Mouse (Mus musculus): ENCODE data around the gene Inpp5k. TPM values are rescaled to one million over a fixed set of nuclear protein-coding genes. Genes with fewer than 3 reads are reported as not detected.
A peak's percentile ranks its signal among the peaks of the same experiment; 100 is the strongest.

The Inpp5k gene
- polyA plus RNA-seq, 1 experiment from 2014 or later, result 26.2 TPM

DNA sequence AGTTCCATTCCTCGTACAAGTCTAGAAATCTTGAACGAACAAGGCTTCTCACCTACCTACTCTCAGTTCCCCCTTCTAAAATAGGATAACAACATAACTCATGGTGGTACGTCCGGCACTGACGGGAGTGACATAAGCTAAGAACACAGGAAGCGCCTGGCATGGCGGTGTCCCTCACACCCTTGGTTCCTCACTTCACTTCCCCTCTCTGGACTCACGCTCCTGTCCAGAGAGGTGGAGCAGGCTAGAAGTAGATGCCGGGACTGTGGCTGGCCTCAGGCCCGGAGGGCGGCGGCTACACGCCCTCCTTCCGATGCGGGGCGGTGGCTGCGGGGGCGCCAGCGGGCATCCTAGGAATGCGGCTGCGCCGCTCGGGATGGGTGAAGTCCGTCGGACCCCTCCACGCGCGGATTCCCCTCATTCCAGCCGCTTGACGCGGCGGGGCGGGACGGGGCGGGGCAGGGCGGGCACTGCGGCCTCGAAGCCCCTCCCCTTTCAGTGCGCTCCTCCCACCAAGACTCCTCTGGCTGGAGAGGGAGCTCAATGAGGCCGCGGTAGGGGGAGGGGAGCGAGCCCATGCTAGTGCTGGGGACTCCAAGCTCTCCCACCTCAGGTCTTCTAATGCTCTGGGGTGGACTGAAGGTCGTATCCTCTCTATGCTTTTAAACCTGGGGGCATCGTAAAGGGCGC, 23.1 kb downstream of the Inpp5k start:
- H3K4me3 ChIP-seq (ENCODE audit: low read depth, low read length), result peak overlapping the region; percentile 35
- no peak overlapping the region for H3K27ac ChIP-seq (ENCODE audit: low read depth, low read length)
- H3K36me3 ChIP-seq (ENCODE audit: control insufficient read depth, insufficient read depth, low read length), result no peaks in the 10 kb centered on the region
- DNase-seq (ENCODE audit: low spot score), result peak; percentile 88
- peaks cover 20% of the 10 kb centered on the region for H3K4me1 ChIP-seq (ENCODE audit: control insufficient read depth, insufficient read depth, low read length)
- peak; percentile 64; the same call in 1 of the 2 replicates for ATAC-seq (ENCODE audit: insufficient read depth, low FRiP score, low TSS enrichment)
- peaks cover 18% of the 10 kb centered on the region for H3K27me3 ChIP-seq (ENCODE audit: control insufficient read depth, insufficient read depth, low read length)
- H3K4me2 ChIP-seq (ENCODE audit: low read depth), result peak overlapping the region; percentile 60
- peak overlapping the region; percentile 44 for H3K9ac ChIP-seq (ENCODE audit: low read length)
- WGBS, result 2% methylated on average over 44 of the region's 45 CpGs
- no peaks in the 10 kb centered on the region for H3K9me3 ChIP-seq (ENCODE audit: control insufficient read depth, low read length)

DNA sequence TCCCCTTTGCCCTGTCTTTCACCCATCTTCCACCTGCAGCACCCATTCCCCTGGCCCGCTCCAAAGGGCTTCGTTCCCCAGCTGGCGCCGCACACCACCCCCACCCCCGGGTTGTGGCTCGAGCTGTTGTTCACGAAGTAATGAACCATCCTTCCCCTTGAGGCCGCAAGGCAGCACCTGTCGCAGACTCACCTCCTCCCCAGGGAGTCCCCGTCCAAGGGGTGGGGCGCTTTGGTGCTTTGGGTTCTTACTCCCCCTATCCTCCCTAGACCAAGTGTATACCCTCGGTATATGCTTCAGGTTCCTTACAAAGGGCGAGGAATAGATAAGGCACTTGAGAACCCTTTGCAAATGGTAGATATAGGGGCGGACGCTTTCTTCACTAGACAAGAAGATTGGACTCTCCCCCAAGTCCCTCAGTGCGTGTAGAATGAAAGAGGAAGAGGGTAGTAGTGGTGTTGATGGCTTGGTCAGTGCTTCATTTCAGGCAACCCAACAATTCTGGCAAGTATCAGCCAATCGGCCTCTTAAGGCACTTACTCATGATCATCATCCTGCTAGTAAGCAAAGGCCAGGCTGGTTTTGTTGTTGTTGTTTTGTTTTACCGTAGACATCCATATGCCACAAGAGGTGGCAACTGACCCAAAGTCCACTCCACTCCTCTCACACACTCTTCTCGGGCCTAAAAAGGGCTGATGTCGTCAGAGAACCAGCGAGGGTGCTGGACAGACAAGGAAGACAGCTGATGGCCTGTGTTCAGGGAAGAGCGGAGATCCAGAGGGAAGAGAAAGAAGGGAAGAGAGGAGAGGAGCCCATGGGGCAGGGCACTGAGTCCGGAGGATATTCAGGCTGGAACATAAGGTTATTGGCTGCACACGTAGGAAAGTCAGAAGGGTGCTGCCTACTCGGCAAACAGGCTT, 23.9 kb downstream of the Inpp5k start:
- Histone ChIP-seq H3K27ac (ENCODE audit: low read depth, low read length) (no peak overlapping the region), H3K4me2 (ENCODE audit: low read depth) (peak overlapping the region; percentile 60), H3K27me3 (ENCODE audit: control insufficient read depth, insufficient read depth, low read length) (peaks cover 18% of the 10 kb centered on the region), H3K9me3 (ENCODE audit: control insufficient read depth, low read length) (no peaks in the 10 kb centered on the region), H3K4me1 (ENCODE audit: control insufficient read depth, insufficient read depth, low read length) (peaks cover 20% of the 10 kb centered on the region), H3K4me3 (ENCODE audit: low read depth, low read length) (peak overlapping the region; percentile 35), H3K9ac (ENCODE audit: low read length) (peak overlapping the region; percentile 3), H3K36me3 (ENCODE audit: control insufficient read depth, insufficient read depth, low read length) (no peaks in the 10 kb centered on the region)
- DNase-seq (ENCODE audit: low spot score) (no peak), ATAC-seq (ENCODE audit: insufficient read depth, low FRiP score, low TSS enrichment) (no peak)
- WGBS, result 41% methylated on average over 25 of the region's 25 CpGs

DNA sequence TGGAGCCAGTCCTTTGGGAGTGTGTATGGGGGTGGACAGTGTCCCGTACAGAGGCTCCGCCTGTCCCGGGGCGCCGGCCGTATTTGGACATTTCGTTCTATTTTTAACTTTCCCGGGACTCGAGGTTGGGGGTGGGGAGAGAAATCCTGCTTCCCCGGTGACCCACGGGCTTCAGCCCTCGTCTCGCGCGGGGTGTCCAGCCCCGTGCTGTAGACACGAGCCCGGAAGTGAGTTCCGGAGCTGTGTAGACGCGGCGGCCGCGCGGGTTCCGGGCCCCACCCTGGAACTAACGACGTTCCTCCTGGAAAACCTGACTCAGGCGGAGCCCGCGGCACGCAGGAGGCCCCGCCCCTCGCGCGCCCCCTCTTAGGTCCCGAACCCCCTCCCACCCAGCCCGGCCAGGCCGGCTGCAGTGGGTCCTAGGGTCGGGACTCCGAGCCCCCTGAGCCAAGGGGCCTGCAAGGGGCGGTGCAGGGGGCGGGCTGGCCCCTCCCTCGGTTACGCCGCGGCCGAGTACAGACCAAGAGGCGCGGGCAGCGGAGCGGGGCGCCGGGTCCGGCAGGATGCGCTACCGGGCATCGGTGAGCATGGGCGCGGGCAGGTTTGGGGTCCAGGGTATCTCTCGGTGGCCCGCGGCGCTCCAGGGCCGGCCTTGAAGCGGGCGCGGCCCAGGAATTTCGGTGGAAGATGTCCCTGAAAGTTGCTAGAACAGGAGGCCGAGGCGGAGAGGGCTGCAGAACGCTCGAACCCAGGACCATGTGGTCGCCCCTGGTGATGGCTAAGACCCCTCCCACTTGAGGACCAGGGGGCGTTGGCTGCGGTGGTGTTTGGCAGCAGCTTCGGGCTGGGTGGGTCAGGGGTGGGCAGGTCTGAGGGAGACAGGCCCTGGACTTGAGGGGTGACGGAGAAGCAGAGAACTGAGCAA, 25.1 kb downstream of the Inpp5k start:
- Histone ChIP-seq H3K9me3 (ENCODE audit: control insufficient read depth, low read length) (no peaks in the 10 kb centered on the region), H3K4me3 (ENCODE audit: low read depth, low read length) (peak overlapping the region; percentile 51), H3K4me2 (ENCODE audit: low read depth) (peak overlapping the region; percentile 76), H3K4me1 (ENCODE audit: control insufficient read depth, insufficient read depth, low read length) (peaks cover 20% of the 10 kb centered on the region), H3K27ac (ENCODE audit: low read depth, low read length) (0 out of 2 replicates have a peak overlapping the region, but pooled peaks have one; percentile 1), H3K36me3 (ENCODE audit: control insufficient read depth, insufficient read depth, low read length) (no peaks in the 10 kb centered on the region; the same call in 1 of the 2 replicates), H3K9ac (ENCODE audit: low read length) (peak overlapping the region; percentile 75), H3K27me3 (ENCODE audit: control insufficient read depth, insufficient read depth, low read length) (peaks cover 18% of the 10 kb centered on the region)
- DNase-seq (ENCODE audit: low spot score), result peak; percentile 65
- WGBS, result 3% methylated on average over 70 of the region's 78 CpGs
- ATAC-seq (ENCODE audit: insufficient read depth, low FRiP score, low TSS enrichment), result peak; percentile 3; the same call in 1 of the 2 replicates

DNA sequence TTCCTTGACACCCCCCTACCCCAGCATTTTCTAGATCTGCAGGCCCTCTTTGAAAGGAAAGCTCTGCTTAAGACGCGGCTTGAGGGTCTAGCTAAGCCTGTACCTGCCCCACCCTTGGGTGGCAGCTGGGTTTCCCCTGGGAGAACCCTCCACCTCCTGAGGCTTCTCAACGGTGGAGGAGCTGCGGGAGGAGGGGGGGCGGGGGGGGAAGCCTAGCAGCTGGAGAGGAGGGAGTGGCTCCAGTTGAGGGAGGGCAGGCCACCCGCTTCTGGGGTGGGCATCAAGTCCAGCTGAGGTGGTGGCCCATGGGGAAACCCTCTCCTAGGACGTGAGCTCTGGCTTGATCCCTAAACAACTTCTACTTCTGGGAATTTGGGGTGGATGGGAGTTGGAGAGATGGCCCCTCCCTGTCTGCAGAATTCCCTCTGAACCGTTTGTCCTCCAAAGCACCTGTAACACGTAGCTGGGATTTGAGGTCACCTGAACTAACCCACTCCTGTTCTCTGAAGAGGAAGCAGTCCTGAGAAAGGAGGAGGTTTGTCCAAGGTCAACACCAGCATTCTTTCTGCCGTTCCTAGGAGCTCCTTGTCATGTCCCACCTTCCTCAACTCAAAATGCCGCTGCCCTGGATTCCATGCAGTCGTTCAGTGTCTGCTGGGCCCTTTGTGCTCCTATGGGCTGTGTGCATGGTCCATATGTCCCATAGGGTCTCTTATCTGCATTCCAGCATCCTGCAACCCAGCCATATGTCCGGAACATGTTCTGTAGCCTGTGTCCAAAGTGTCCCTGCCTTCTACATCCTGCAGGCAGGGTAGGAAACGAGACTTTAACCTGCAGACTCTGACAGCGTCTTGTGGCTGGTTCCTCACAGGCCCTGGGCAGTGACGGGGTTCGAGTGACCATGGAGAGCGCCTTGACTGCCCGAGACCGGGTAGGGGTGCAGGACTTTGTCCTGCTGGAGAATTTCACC, 26.1 kb downstream of the Inpp5k start:
- H3K27ac ChIP-seq (ENCODE audit: low read depth, low read length), result no peak overlapping the region
- H3K4me2 ChIP-seq (ENCODE audit: low read depth), result peak overlapping the region; percentile 76
- no peak for ATAC-seq (ENCODE audit: insufficient read depth, low FRiP score, low TSS enrichment)
- no peaks in the 10 kb centered on the region for H3K9me3 ChIP-seq (ENCODE audit: control insufficient read depth, low read length)
- 61% methylated on average over 20 of the region's 20 CpGs for WGBS
- peak overlapping the region; percentile 51; the same call in 1 of the 2 replicates for H3K4me3 ChIP-seq (ENCODE audit: low read depth, low read length)
- no peak for DNase-seq (ENCODE audit: low spot score)
- H3K4me1 ChIP-seq (ENCODE audit: control insufficient read depth, insufficient read depth, low read length), result peaks cover 20% of the 10 kb centered on the region
- H3K9ac ChIP-seq (ENCODE audit: low read length), result peak overlapping the region; percentile 75; the same call in 1 of the 2 replicates
- H3K36me3 ChIP-seq (ENCODE audit: control insufficient read depth, insufficient read depth, low read length), result no peaks in the 10 kb centered on the region; the same call in 1 of the 2 replicates
- peaks cover 18% of the 10 kb centered on the region for H3K27me3 ChIP-seq (ENCODE audit: control insufficient read depth, insufficient read depth, low read length)

DNA sequence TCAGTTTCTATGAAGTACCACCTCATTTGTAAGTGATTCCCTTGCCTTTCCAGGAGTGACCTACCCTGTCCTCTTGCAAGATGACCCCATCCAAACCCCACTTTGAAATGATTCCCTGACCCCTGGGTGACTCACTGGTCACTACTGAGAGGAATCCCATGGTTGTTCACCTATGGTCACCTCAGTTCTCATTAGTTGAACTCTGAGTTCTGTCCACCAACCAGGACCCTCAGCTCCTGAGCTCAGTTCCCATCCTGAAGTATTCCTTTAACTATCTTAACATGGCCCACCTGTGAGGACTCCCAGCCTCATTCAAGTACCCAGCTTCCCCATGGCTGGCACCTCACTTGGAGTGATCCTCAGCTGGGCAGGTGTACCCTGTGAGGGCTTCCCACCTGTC, 27.1 kb downstream of the Inpp5k start:
- H3K4me3 ChIP-seq (ENCODE audit: low read depth, low read length), result no peak overlapping the region
- no peaks in the 10 kb centered on the region for H3K9me3 ChIP-seq (ENCODE audit: control insufficient read depth, low read length)
- no peak overlapping the region for H3K9ac ChIP-seq (ENCODE audit: low read length)
- ATAC-seq (ENCODE audit: insufficient read depth, low FRiP score, low TSS enrichment) (no peak), DNase-seq (ENCODE audit: low spot score) (no peak)
- H3K36me3 ChIP-seq (ENCODE audit: control insufficient read depth, insufficient read depth, low read length), result no peaks in the 10 kb centered on the region; the same call in 1 of the 2 replicates
- H3K27ac ChIP-seq (ENCODE audit: low read depth, low read length), result no peak overlapping the region
- H3K27me3 ChIP-seq (ENCODE audit: control insufficient read depth, insufficient read depth, low read length), result peaks cover 13% of the 10 kb centered on the region
- H3K4me2 ChIP-seq (ENCODE audit: low read depth), result no peak overlapping the region
- peaks cover 20% of the 10 kb centered on the region for H3K4me1 ChIP-seq (ENCODE audit: control insufficient read depth, insufficient read depth, low read length)

DNA sequence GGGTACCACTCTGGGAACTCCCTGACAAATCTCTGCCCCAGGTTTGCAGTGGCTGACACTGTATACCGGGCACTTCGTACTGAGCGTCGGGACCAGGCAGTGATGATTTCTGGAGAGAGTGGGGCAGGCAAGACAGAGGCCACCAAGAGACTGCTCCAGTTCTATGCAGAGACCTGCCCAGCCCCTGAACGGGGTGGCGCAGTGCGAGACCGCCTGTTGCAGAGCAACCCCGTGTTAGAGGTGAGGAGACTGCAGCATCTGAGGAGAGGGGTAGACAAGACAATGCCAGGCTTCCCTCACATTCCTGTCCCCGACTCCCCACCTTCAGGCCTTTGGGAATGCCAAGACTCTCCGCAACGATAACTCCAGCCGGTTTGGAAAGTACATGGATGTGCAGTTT, 27.5 kb downstream of the Inpp5k start:
- DNase-seq (ENCODE audit: low spot score) (no peak), ATAC-seq (ENCODE audit: insufficient read depth, low FRiP score, low TSS enrichment) (no peak)
- H3K9ac ChIP-seq (ENCODE audit: low read length), result no peak overlapping the region
- H3K27me3 ChIP-seq (ENCODE audit: control insufficient read depth, insufficient read depth, low read length), result peaks cover 9% of the 10 kb centered on the region
- H3K36me3 ChIP-seq (ENCODE audit: control insufficient read depth, insufficient read depth, low read length), result no peaks in the 10 kb centered on the region; the same call in 1 of the 2 replicates
- H3K9me3 ChIP-seq (ENCODE audit: control insufficient read depth, low read length), result no peaks in the 10 kb centered on the region
- H3K27ac ChIP-seq (ENCODE audit: low read depth, low read length), result no peak overlapping the region
- H3K4me1 ChIP-seq (ENCODE audit: control insufficient read depth, insufficient read depth, low read length), result peaks cover 18% of the 10 kb centered on the region
- 92% methylated on average over 13 of the region's 13 CpGs for WGBS
- no peak overlapping the region for H3K4me2 ChIP-seq (ENCODE audit: low read depth)
- no peak overlapping the region for H3K4me3 ChIP-seq (ENCODE audit: low read depth, low read length)

DNA sequence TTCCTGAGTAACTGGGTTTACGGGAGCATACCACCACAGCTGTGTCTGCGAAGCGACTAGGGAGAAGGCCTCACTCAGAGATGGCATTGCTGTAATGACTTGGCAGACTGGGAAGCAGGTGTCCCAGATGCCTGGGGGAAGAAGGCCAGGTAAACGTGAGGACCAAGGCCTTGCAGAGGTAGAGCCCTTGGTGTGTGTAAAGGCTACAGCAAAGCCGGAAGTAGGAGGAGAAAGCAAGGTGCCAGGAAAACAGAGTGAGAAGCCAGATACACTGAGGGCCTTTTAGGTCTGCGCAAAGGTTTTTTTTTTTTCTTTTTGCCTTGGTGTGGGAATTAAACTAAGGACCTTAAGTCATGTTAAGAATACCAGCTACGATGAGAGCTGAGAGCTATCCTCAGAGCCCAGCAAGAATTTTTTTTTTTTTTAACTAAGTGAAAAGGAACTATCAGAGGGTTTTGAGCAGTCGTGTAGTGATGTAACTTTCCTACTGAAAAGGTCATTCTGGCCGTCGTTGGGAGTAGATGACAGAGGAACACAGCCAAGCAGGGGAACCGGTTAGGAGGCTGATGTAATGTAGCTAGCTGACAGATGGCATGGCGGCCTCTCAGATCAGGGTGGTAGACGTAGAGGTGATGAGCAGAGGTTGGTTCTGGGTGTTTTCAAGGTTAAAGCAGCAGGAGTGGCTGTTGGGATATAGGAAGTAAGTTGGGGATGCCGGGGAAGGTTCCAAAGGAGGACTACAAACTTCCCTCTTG, 28.4 kb downstream of the Inpp5k start:
- 83% methylated on average over 14 of the region's 14 CpGs for WGBS

More for the DNA sequence above, 28.4 kb downstream of the Inpp5k start:
- ATAC-seq (ENCODE audit: insufficient read depth, low FRiP score, low TSS enrichment) (no peak), DNase-seq (ENCODE audit: low spot score) (no peak)
- Histone ChIP-seq H3K4me3 (ENCODE audit: low read depth, low read length) (no peak overlapping the region), H3K4me2 (ENCODE audit: low read depth) (no peak overlapping the region), H3K36me3 (ENCODE audit: control insufficient read depth, insufficient read depth, low read length) (no peaks in the 10 kb centered on the region; the same call in 1 of the 2 replicates), H3K9ac (ENCODE audit: low read length) (no peak overlapping the region), H3K9me3 (ENCODE audit: control insufficient read depth, low read length) (no peaks in the 10 kb centered on the region), H3K27me3 (ENCODE audit: control insufficient read depth, insufficient read depth, low read length) (peaks cover 5% of the 10 kb centered on the region; the same call in 1 of the 2 replicates), H3K27ac (ENCODE audit: low read depth, low read length) (no peak overlapping the region), H3K4me1 (ENCODE audit: control insufficient read depth, insufficient read depth, low read length) (peaks cover 11% of the 10 kb centered on the region)

All from neural tube, embryonic 11.5 days (tissue).